Mouse (Mus musculus): ENCODE data around the gene Zfyve16.

The Zfyve16 gene

DNA sequence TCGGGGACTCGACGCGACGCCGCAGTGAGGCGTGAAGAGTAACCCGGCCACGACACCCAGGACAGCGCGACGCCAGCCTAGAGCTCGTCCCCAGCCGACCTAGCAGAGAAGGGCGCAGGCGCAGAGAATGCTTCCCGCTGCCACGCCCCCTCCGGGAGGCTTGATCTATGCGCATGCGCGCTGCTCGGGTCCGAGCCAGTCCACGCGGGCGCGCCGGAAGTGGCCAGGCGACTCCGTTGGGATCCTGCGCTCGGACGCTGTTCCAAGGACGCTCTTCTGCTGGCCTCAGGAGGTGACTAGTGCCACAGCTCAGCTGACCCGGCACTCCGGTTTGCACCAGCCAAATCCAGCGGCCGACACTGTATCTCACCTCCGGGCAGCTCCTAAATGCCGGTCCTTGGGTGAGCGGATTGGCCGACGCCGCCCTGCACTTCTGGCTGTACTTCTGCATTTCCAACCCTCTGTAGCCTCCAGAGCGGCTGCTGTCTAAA, at the start of gene Zfyve16:
Gene Zfyve16, minus strand, starts transcription at position 148 of the 491 bp plus-strand sequence.
- peak; percentile 98 for DNase-seq (ENCODE audit: low spot score)

DNA sequence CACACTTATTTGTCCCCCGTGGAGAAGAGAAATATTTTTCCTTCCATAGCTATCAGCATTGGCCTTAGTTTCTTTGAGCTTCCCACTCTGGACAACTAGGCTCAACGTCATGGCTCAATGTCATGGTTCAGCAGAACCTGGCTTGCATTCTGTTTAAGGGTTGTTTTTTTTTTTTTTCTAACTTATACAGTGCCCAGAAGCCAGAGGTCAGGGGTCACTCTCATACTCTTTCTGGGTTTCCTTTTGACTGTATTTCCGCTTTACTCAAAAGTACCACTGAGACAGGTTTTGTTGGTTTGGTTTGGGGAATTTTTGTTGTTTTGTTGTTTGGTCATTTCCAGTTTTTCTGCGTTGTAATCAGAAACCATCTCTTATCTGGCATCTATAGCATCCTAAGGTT, 47.5 kb upstream of the Zfyve16 start:
- no peak for DNase-seq (ENCODE audit: low spot score)

DNA sequence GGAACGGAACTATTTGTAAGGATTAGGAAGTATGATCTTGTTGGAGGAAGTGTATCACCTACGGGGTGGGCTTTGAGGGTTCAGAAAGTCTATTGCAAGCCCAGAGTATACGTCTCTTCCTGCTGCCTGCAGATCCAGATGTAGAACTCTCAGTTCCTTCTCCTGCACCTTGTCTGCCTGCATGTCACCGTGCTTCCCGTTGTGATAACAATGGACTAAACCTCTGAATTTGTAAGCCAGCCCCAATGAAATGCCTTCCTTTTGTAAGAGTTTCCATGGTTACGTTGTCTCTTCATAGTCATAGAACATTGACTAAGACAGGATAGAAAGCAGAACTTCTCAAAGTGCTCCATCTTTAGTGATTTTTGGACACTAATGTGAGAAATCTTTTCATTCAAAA, 46.0 kb upstream of the Zfyve16 start:
- DNase-seq (ENCODE audit: low spot score), result no peak

DNA sequence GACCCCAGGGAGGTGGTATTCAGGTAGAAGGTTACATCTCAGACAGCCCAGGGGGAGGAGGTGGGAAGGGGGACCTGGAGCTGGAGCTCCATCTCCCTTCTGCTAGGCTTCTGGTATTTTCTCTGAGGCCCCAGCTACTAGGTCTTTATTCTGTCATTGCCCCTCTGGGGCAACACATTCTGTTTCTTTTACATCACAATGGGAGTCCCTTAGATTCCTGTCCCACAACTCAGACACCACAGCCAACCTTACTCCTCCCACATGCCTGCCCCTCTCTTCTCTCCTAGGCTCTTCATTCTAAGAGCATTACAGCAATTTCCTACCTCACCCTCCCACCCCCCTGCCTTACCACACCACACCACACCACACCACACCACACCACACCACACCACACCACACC, 45.4 kb upstream of the Zfyve16 start, which contains the start of gene Spz1:
Gene Spz1, minus strand, starts transcription at position 101 of the 400 bp plus-strand sequence.
- DNase-seq (ENCODE audit: low spot score), result no peak

DNA sequence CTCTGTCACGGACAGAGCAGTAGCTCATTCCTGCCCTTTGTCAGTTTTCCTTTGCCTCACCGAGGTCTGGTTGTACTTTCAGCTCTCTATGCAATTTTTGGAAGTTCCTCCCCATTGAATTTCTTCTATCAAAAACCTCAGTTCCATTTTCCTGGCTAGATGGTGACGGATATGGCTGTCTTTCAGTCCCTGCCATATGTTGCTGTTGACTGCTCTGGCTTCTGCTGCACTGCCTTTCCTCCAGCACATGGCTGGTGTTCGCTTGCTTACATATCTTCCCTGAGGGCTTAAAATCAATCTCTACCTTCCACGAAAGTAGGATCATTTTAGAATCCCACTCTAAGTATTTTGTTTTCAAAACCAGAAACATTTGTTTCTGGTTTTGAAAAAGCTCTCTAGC, 28.8 kb upstream of the Zfyve16 start:
- no peak for DNase-seq (ENCODE audit: low spot score)

DNA sequence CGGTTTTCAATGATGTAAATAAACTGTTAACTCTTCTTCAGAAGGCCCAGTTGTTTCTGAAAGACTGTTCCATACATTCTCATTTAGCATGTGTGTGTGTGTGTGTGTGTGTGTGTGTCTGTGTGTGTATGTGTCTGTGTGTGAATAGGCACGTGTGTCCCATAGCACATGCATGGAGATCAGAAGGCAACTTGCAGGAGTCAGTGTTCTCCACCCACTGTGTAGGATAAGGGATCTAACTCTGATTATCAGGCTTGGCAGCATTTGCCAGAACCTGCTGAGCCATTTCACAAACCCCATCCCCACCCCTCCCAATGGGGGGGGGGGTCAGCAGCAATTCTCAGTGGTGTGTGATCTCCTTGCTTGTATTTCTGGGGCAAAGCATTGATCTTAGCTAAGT, 26.6 kb upstream of the Zfyve16 start:
- no peak for DNase-seq (ENCODE audit: low spot score)

DNA sequence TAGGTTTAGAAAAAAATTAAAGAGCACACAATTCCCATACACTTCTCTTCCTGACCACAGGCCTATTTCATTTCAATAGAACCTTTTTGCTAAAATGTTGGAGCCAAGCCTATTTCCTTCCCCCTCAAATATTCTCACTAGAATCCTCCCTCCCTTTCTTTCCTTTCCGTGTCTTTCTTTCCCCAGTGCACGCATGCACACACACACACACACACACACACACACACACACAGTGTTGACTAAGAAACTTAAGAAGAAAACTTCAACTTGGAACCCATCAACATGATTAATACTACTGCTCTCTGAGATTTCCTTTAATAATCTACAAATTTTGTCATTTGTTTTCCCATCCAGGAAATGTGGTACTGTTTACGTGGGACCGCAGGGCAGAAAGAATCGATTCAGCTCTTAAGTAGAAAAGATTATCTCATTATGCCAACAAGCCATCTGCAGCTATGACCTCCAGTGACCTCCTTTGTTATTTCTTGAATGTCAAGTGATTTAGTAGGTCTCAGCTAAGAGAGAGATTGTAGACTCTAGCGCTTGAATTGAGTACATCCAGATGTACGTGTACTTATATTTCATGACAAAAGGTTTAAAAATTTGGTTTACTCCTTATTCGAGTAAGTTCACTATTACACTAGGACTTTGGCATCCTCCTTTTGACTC, 25.9 kb upstream of the Zfyve16 start:
- no peak for DNase-seq (ENCODE audit: low spot score)

DNA sequence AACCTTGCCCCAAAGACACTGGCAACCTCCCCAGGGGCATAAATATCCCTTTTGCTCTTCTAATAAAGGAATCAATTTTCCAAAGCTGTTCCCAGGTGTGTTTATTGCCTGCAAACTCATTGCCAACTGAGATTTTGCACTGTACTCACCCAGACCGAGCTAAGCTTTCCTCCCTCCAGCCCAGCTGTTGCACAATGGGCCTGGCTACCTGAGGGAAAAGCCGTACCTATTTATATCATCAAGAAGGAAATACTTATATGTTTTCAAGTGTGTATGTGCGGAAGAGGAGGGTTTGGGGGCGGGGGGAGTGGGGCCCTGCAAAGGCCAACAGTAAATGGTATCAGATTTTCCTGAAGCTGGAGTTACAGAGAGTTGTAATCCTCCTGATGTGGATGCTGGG, 16.4 kb upstream of the Zfyve16 start:
- no peak for DNase-seq (ENCODE audit: low spot score)

DNA sequence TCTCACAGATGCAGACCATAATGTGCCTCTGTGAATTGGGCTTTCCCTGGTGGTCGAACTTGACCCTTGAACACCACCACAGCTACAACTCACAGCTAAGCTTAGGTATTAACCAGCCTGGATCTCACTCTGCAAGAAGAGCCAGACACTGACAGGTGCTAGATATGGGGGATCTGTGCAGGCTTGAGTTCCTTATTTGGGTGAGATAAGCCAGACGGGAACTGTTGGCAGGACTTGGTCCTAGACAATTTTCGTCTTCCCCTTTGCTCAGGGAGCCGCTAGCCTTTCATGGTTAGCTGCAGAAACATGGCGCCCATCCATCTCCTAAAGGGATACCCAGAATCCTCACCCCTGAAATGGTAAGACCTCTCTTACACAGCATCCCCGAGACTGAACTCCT, 10.3 kb upstream of the Zfyve16 start:
- DNase-seq (ENCODE audit: low spot score), result no peak

DNA sequence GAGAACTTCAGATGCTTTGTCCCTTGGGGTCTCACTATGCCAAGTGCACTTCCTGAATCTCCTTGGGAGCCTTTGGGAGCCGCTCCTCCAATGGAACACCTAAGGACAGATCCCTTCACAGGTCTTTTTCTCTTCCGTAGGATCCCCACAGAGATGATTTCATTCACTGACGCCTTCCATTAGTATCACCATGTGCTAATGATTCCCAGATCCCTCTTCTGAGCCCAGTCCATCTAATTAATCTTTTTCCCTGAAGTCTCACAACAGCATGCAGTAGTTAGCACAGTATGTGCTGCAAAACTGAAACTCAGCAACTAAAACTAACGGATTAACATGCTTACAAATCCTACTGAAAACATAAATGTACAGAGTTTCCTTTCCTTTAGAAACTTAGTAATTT, 8.5 kb upstream of the Zfyve16 start:
- no peak for DNase-seq (ENCODE audit: low spot score)

DNA sequence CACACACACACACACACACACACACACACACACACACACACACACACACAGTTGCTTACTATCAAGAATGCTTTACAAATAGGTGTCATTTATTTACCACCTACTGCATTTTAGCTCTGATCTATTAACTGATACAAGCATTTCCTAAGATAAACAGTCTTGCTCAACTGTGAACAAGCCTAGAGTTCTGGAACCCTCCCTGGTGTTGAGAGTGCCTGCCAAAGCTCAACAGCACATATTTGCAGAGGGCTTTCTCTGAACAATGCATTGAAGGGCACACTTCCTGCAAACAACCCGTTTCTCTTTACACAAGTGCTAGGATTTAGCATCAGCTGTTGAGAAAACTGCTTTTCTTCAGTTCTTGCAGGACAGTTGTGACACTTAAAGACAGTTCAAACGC, 3.1 kb upstream of the Zfyve16 start:
- no peak for DNase-seq (ENCODE audit: low spot score)

DNA sequence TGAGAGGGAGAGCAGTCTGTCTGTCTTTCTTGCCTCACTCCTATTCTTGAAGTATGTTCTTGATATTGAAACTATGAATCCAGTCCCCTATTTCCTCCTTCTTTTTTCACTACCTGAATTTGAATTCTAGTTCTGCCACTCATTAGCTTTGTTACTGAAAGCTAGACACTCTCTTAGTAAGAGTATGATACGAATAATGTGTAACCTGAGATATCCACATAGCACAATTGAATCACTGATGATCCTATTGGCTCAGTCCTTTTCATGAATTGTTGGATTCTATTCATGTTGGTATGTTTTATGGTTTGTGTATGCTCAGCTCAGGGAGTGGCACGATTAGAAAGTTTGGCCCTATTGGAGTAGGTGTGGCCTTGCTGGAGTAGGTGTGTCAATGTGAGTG, 1.5 kb upstream of the Zfyve16 start:
- DNase-seq (ENCODE audit: low spot score), result no peak

DNA sequence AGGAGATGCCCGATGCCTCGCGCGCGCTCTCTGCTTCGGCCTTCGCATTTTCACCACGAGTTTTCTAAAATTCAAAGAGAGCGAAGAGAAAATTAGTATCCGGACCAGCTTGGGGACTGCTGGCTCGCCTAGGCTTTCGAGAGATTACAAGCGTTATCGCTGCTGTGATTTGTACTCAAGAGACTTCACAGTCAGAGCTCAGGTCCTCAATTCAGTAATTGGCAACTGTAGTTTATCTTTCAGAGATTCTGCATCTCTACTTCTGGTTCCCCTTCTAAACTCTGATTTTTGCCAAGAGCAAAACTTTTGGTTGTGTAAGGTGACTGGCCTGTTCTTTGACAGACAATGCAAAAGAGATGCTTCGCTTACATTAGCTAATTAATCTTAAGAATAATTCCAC, 569 bp upstream of the Zfyve16 start:
- no peak for DNase-seq (ENCODE audit: low spot score)

DNA sequence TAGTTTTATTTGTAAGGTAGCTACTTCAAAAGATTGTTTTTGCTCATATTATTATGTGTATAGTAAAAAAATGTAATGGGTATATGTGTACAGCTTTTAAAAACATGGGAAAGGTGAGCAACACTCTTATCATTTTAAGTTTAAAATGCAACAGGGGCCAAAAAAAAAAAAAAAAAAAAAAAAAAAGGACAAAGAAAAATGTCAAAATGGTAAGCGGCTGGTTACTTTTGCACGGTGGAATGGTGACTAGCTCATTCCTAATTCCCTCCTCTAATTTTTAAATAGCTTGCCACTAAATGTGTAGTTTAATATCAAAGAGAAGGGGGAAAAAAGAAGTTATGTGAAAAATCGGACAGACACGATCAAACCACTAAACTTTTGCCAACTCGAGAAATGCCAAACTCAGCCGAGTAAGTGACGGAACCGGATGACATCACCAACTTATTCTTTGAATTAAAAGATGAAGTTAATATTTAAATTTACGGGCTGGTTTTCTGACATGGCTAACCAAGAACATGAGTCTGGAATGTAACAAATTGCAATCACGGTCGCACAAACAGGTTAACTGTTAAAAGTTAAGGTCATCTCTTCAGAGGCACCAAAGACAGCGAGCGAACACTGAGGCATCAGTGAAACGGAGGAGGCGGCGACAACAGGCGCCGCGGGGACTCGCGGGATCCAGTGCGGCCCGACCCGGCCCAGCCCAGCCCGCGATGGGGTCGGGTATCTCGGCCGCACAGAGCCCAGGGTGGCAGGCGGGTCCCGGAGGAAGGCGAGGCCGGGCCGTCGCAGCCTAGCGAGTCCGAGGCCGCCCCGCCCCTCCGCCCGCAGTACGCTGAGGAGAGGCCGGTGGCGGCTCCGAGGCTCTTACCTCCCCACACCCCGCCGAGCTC, 594 bp downstream of the Zfyve16 start:
- no peak for DNase-seq (ENCODE audit: low spot score)

DNA sequence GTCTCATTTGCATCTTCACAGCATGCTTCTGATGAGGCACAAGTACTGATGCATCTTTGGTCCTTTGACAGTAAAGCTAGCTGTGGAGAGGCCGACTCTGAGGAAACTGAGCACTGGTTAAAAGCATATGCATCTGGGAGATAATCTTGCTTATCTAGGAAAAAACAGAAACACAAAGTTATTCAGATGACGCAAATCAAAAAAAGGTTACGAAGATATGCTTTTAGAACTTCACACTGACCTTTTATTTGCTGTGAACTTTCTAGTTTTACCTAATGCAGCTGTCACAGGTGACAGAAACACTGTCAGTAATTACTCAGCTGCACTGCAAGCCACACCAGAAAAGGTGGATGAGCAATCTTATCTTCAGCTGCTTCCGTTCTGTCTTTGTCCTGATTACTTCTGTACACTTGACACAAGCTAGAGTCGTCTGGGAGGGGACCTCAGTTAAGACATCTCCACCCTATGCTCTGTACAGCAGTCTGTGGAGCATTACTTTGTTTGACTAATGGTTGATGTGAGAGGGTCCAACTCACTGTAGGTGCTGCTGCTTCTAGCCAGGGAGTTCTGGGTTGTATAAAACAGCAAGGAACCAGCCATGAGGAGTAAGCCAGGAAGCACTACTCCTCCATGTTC, 7.4 kb downstream of the Zfyve16 start:
- no peak for DNase-seq (ENCODE audit: low spot score)

DNA sequence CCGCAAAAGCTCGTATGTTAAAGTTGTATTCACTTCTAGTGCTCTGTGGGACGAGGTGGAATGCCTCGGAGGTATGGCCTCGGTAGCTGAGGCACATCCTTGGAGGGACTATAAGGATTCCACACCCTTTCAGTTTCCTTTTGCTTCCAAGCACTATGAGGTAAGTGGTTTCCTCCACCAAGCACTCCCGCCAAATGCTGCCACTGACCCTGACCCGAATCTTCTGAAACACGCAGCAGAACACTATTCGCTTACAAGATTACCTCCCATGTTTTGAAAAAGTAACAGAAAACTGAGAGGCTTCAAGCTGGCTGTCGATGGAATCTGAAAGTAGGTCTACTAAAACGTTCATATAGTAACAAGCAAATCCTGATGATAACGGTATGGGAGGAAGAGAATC, 25.8 kb downstream of the Zfyve16 start:
- DNase-seq (ENCODE audit: low spot score), result no peak

DNA sequence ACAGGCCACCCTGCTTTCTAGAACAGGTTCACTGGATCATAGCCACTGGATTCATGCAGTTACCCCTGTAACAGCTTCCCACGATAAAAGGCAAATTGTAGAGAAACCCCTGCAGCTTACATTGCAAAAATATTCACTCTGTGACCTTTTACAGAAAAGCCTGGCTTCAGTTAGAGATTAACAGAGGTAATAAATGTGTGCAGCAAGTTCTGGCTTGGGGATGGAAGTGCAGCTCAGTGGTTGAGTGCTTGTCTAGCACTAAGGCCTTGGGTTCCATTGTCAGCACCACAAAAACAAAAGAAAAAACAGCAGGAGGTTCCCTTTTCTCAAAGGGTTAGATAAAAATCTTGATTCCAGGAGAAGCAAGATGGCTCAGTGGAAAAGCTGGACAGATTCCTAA, 38.7 kb downstream of the Zfyve16 start:
- no peak for DNase-seq (ENCODE audit: low spot score)

DNA sequence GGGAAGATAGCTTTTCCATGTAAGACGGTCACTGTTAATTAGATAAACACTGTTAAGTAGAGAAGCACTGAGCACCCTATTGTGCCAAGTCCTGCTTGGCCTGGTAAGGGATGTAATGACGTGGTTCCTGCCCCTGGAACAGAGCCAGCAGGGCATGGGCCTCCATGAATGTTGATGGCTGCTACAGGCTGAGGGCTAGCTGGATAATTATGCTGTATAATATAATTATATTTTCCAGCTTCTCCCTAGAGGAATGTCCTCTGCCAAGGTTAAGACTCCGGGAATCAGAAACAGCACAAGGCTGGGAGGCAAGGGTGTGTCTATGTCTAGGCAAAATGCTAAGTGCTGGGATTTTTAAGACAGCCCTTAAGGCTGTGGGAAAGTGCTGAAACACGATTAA, 39.9 kb downstream of the Zfyve16 start:
- peak; percentile 33 for DNase-seq (ENCODE audit: low spot score)

DNA sequence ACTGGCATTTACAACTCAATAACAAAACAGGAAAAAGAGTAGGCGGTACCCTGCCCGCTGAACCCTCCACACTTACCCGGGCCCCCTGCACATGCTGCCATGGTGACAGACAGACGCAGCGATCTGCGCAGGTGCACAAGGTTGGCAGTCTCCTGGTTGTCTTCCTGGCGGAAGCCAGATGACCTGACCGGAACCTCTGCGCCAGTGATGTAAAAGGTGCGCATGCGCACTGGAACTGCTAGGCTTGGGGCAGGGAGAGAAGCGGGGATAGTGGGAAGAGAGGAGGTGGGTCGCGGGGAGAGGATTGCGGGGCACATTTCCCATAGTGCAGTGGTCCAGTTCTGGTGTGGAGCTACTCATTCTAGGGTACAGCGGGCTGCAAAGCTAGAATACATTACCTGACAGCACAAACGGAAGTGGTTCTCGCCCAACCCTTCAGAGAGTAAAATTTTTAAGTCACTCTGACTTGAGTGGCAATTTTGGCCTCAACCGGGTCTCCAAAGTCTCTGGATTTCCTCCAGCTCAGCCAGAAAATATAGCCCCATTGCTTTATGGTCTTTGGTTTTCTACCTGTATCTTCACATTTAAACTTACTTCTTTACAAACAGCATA, 46.7 kb downstream of the Zfyve16 start, which contains the start of gene Fam151b:
Gene Fam151b, minus strand, starts transcription at position 164 of the 612 bp plus-strand sequence.
- DNase-seq (ENCODE audit: low spot score), result peak; percentile 87

DNA sequence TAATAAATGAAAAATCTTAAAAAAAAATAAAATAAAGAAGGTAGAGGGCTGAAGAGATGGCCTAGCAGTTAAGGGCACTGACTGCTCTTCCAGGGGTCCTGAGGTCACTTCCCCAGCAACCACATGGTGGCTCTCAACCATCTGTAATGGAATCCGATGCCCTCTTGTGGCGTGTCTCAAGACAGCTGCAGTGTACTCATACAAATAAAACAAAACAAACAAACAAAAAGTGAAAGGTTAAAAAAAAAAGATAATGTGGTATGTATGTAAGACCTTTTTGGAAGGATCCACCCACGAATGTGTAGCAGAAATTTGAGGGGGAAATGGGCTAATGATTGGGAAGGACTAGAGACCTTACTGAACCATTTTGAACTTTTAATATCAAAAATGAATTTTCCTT, 47.3 kb downstream of the Zfyve16 start:
- DNase-seq (ENCODE audit: low spot score), result peak; percentile 21

DNA sequence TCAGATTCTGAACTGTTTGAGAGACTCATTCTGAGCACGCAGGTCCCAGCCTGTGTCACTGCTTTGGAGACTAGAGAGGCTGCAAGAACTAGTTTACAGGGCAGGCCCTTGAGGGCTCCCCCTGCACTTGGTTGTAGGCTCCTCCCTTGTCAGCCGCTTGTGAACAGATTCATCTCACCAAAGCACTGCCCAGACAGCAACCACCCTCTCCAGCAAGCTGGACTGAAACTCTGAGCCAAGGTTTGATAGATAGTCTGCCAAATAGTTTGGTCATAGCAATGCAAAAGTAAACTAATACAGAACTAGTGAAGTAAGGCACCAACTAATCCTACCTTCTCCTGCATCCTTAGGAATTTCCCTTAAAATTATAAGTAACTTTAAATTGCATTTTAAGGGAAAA, 60.5 kb downstream of the Zfyve16 start:
- no peak for DNase-seq (ENCODE audit: low spot score)

DNA sequence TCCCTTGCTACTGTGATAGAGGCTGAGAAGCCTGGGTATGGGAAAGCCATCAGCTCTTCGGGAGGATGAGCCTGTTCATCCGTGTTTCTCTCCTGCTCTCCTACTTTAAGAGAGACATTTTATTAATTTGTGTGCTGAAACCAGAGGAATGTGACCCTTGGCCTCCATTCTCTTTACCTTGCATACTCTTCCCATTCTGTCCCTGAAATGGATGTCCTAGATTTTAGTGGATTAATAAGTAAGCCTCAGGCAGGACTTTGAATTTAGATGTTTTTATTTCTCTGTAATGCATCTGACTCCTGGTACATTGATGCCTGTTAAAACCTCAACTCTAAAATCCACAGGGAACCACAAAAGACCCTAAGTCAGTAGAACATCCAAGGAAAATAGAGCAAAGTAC, 61.3 kb downstream of the Zfyve16 start:
- no peak for DNase-seq (ENCODE audit: low spot score)

Measured in ovary, postnatal 36 days (tissue).